Mouse (Mus musculus) bone marrow, adult 2 months (tissue): ENCODE measurements at regions not wholly inside any gene's neighbourhood (a gene's known extent, or its start where the extent isn't known, plus 50 kb on each side); places are given as distances from the start of the nearest gene placed in this dataset.

Experiments used
- H3K27ac ChIP-seq: fragments of 200-500 bp; 2 replicates; pipeline ENCODE4 v1.5.1; 2012; ENCODE audit warnings: low read depth, mild to moderate bottlenecking, control low read depth, inconsistent platforms, low read length; ENCODE audit not compliant: control insufficient read depth, poor library complexity, insufficient read depth
- H3K4me1 ChIP-seq: fragments of 200-500 bp; 2 replicates; pipeline ENCODE4 v1.6.1; 2011; ENCODE audit warnings: low read length; ENCODE audit not compliant: control insufficient read depth, insufficient read depth
- H3K4me3 ChIP-seq: fragments of 200-500 bp; replicated peaks from 2 replicates; pipeline ENCODE3; 2011; ENCODE audit warnings: mild to moderate bottlenecking, low read depth, low read length, control low read depth; ENCODE audit not compliant: control insufficient read depth
- CTCF ChIP-seq: fragments of 200-500 bp; IDR thresholded peaks from 2 replicates; pipeline ENCODE4 v1.5.1; 2011; ENCODE audit warnings: low read length, control low read depth; ENCODE audit not compliant: control insufficient read depth, insufficient read depth
- POLR2A ChIP-seq: fragments of 200-500 bp; IDR thresholded peaks from 2 replicates; pipeline ENCODE4 v1.6.1; 2011; ENCODE audit warnings: low read depth, mild to moderate bottlenecking, control low read depth, low read length, borderline replicate concordance; ENCODE audit not compliant: control insufficient read depth
- WGBS: fragments of 180-500 bp; shearing (Covaris S2); methylation state at CpG from one replicate; pipeline ENCODE4 v1.1.7; 2018; 5-methylcytosine and 5-hydroxymethylcytosine counted together

- TF ChIP-seq CTCF, result no peak
- TF ChIP-seq POLR2A, result no peak
- Histone ChIP-seq H3K27ac (no peak overlapping the region), H3K4me1 (no peaks in the 10 kb centered on the region), H3K4me3 (no peak overlapping the region)
- 69% methylated on average over 2 of the region's 2 CpGs for WGBS
Observed at GRCm38 (mm10) chr4:56008287-56008686, 476.0 kb upstream of the Klf4 start.

- Histone ChIP-seq H3K27ac (no peak overlapping the region), H3K4me1 (no peaks in the 10 kb centered on the region), H3K4me3 (no peak overlapping the region)
- no peak for TF ChIP-seq POLR2A
- TF ChIP-seq CTCF, result no peak
- WGBS, result 82% methylated on average over 5 of the region's 5 CpGs
Observed at GRCm38 (mm10) chr4:56004227-56004626, 472.0 kb upstream of the Klf4 start.

GRCm38 (mm10) chr4:56001312-56001731, 469.1 kb upstream of the Klf4 start:
- TF ChIP-seq POLR2A, result no peak
- no peak overlapping the region for H3K27ac ChIP-seq
- whole genome bisulfite sequencing, result 77% methylated on average over 3 of the region's 3 CpGs
- H3K4me3 ChIP-seq, result no peak overlapping the region
- no peaks in the 10 kb centered on the region for H3K4me1 ChIP-seq

- TF ChIP-seq POLR2A (no peak), CTCF (no peak)
- H3K4me1 ChIP-seq, result no peaks in the 10 kb centered on the region
- no peak overlapping the region for H3K4me3 ChIP-seq
- no peak overlapping the region for H3K27ac ChIP-seq
Observed at GRCm38 (mm10) chr4:55984026-55984425, 451.8 kb upstream of the Klf4 start.

DNA sequence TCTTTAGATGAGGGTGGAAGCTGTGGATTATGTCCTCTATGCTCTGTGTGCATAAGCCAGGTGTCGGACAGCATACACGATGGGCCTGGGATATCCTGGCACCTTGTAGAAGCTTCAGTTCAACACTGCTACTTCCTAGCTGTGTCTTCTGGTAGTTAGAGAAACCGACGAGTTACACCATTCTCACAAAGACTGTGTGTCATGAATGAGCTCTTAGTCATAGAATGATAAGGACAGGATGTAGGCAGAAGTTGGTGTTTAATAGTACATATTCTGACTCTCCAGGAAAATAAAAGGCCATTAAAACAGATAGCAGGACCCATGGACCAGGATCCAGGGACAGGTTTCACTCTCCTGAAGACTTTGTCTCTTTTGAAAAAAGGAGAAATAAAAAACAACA, 446.3 kb upstream of the Klf4 start:
- H3K4me1 ChIP-seq, result no peaks in the 10 kb centered on the region
- no peak for TF ChIP-seq CTCF
- 84% methylated on average over 4 of the region's 4 CpGs for WGBS

DNA sequence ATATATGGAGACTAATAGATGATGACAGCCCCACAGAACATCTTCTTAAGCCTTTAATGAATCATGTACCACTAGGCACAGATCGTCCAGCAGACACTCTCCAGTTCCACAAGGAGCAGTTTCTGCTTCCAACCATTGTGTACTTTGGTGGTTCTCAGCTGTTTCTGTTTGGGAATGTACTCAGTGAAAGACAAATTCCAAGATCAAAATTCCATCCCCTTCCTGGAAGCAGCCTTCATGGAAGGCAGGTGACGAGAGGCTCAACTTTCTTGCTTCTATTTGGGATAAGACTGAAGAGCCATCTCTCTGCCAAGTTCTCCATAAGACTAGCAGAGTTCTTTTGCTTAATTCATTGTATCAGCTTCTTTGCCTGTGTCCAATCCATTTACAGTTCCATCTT, 444.0 kb upstream of the Klf4 start:
- H3K27ac ChIP-seq, result no peak overlapping the region
- H3K4me3 ChIP-seq, result no peak overlapping the region
- TF ChIP-seq POLR2A (no peak), CTCF (no peak)
- WGBS, result 72% methylated on average over 2 of the region's 2 CpGs
- no peaks in the 10 kb centered on the region for H3K4me1 ChIP-seq

More for the DNA sequence above, 446.3 kb upstream of the Klf4 start:
- Histone ChIP-seq H3K4me3 (no peak overlapping the region), H3K27ac (no peak overlapping the region)

- no peak overlapping the region for H3K27ac ChIP-seq
- TF ChIP-seq CTCF (no peak), POLR2A (no peak)
- no peak overlapping the region for H3K4me3 ChIP-seq
- no peaks in the 10 kb centered on the region for H3K4me1 ChIP-seq
- WGBS, result 88% methylated on average over 1 of the region's 1 CpGs
Observed at GRCm38 (mm10) chr4:55973706-55974105, 441.4 kb upstream of the Klf4 start.

GRCm38 (mm10) chr4:55972235-55972819, 440.1 kb upstream of the Klf4 start:
- Histone ChIP-seq H3K4me1 (no peaks in the 10 kb centered on the region), H3K4me3 (no peak overlapping the region), H3K27ac (no peak overlapping the region)
- 76% methylated on average over 7 of the region's 7 CpGs for WGBS
- TF ChIP-seq POLR2A (no peak), CTCF (no peak)

GRCm38 (mm10) chr4:55960063-55960462, 427.8 kb upstream of the Klf4 start:
- Histone ChIP-seq H3K27ac (no peak overlapping the region), H3K4me3 (no peak overlapping the region), H3K4me1 (no peaks in the 10 kb centered on the region; the same call in 1 of the 2 replicates)
- TF ChIP-seq POLR2A, result no peak
- TF ChIP-seq CTCF, result no peak
- 25% methylated on average over 1 of the region's 1 CpGs for whole genome bisulfite sequencing

DNA sequence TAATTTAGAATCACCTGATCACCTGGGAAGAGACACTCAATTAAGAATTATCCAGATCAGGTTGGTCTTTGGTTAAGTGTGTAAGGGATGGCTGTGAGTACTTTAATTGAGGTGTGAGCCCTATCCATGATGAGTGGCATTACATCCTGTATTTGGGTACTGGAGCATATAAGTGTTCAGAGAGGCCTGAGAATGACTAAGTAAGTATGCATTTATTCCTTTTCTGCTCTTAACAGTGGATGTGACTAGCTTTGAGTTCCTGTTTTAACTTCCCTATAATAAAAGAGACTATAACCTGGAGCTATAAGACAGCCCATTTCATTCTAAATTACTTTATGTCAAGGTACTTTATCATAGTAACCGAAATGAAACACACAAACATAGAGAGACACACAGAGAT, 421.4 kb upstream of the Klf4 start:
- TF ChIP-seq POLR2A (no peak), CTCF (no peak)
- Histone ChIP-seq H3K4me1 (no peaks in the 10 kb centered on the region), H3K4me3 (no peak overlapping the region), H3K27ac (no peak overlapping the region)
- WGBS, result 84% methylated on average over 1 of the region's 1 CpGs
